Mouse (Mus musculus) midbrain, embryonic 12.5 days (tissue): ENCODE measurements around the gene Ston2. TPM values are rescaled to one million over a fixed set of nuclear protein-coding genes. Genes with fewer than 3 reads are reported as not detected.

Experiments used
- ATAC-seq: fragments of 200-750 bp; cut with Nextera tagmentation; 2 replicates; pipeline ENCODE4 v1.8.0; 2017; ENCODE audit warnings: low read depth, moderate TSS enrichment, moderate library complexity; ENCODE audit not compliant: low FRiP score
- H3K27ac ChIP-seq: fragments of 300-500 bp; sonication (generic); replicated peaks from 2 replicates; pipeline ENCODE4 v1.5.1; 2016; ENCODE audit warnings: mild to moderate bottlenecking
- H3K27me3 ChIP-seq: fragments of 300-500 bp; sonication (generic); 2 replicates; pipeline ENCODE4 v1.6.1; 2016; ENCODE audit warnings: mild to moderate bottlenecking
- H3K36me3 ChIP-seq: fragments of 300-500 bp; sonication (generic); 2 replicates; pipeline ENCODE4 v1.6.1; 2016
- H3K4me1 ChIP-seq: fragments of 300-500 bp; sonication (generic); 2 replicates; pipeline ENCODE4 v1.6.1; 2016
- H3K4me2 ChIP-seq: fragments of 300-500 bp; sonication (generic); replicated peaks from 2 replicates; pipeline ENCODE4 v1.6.1; 2016; ENCODE audit warnings: mild to moderate bottlenecking, moderate library complexity
- H3K4me3 ChIP-seq: fragments of 300-500 bp; sonication (generic); 2 replicates; pipeline ENCODE4 v1.5.1; 2016; ENCODE audit warnings: mild to moderate bottlenecking
- H3K9ac ChIP-seq: fragments of 300-500 bp; sonication (generic); replicated peaks from 2 replicates; pipeline ENCODE4 v1.6.1; 2016; ENCODE audit warnings: mild to moderate bottlenecking, moderate library complexity
- H3K9me3 ChIP-seq: fragments of 300-500 bp; sonication (generic); 2 replicates; pipeline ENCODE4 v1.6.1; 2016; ENCODE audit warnings: mild to moderate bottlenecking
- whole genome bisulfite sequencing: fragments of 180-500 bp; shearing (Covaris S2); methylation state at CpG from one replicate; pipeline ENCODE4 v1.1.7; 2016; 5-methylcytosine and 5-hydroxymethylcytosine counted together
- microRNA-seq: library from miRNA; unstranded; fragments of <30 nt; microRNA quantifications from one replicate; pipeline ENCODE4, GENCODE M21; 2017
- polyA plus RNA-seq: library from polyadenylated mRNA; unstranded; fragments of >200 nt; fragmentation: Nextera tagmentation; extraction: Ambion mirVana; gene quantifications from 2 replicates; pipeline ENCODE4 v1.2.1, GENCODE M21; 2016

Gene Ston2
- polyA plus RNA-seq, 1 experiment from 2014 or later, result 8.0 TPM

DNA sequence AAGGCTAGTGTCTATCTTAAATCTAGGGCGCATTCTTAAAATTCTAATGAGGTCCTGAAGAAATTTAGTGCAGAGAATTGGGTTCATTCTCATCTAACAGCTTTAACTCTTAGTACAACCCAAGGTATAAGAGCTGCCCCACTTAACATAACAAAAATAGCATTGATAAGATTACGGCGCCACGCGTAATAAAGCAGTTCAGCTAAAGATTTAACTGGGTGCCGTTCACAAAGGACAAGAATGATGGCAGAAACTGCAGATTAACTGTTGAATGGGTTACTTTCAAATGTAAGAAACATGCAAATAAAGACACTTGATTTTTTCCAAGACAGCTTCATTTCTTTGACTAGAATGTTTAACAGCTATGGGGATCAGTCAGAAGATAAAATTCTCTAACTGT is 204.8 kb downstream of the Ston2 start:
- WGBS, result 24% methylated on average over 6 of the region's 6 CpGs
- H3K9ac ChIP-seq, result no peak overlapping the region

More for the DNA sequence above, 204.8 kb downstream of the Ston2 start:
- H3K4me3 ChIP-seq, result no peak overlapping the region
- H3K9me3 ChIP-seq, result no peaks in the 10 kb centered on the region
- peak overlapping the region; percentile 2; the same call in 1 of the 2 replicates for H3K4me2 ChIP-seq
- peaks cover 29% of the 10 kb centered on the region for H3K4me1 ChIP-seq
- ATAC-seq, result no peak
- peaks cover 46% of the 10 kb centered on the region for H3K36me3 ChIP-seq
- H3K27me3 ChIP-seq, result no peaks in the 10 kb centered on the region; the same call in 1 of the 2 replicates
- no peak overlapping the region for H3K27ac ChIP-seq

Small RNAs within 50 kb of the gene (microRNA-seq; reads per million reads assigned to microRNA genes)
- not detected for gene Gm22015

Other genes starting within 250 kb of the Ston2 start
- gene Gtf2a1, start 197.9 kb downstream of the Ston2 start, polyA plus RNA-seq, result 80.7 and 88.4 TPM in 2 replicates
- 74.3 and 84.7 TPM in 2 replicates for gene Sel1l, start 60.8 kb upstream of the Ston2 start, polyA plus RNA-seq